Mouse (Mus musculus): ENCODE measurements around the gene Gm28048. TPM values are rescaled to one million over a fixed set of nuclear protein-coding genes. Genes with fewer than 3 reads are reported as not detected.

Gm28048 gene
- polyA plus RNA-seq, 1 experiment from 2014 or later: 3.6 TPM

Other genes starting within 250 kb of the Gm28048 start
- 2.0 and 3.6 TPM in 2 replicates for gene B3gnt2, start 121.1 kb downstream of the Gm28048 start, polyA plus RNA-seq (2015; fragmentation: Nextera tagmentation; extraction: Ambion mirVana)
- 7.0 and 7.6 TPM in 2 replicates for gene Zrsr1, start 10.1 kb downstream of the Gm28048 start, polyA plus RNA-seq (2015; fragmentation: Nextera tagmentation; extraction: Ambion mirVana)
- 241 and 245 TPM in 2 replicates for gene Commd1, start 292 bp upstream of the Gm28048 start, polyA plus RNA-seq (2015; fragmentation: Nextera tagmentation; extraction: Ambion mirVana)
- gene Cct4, start 8.4 kb upstream of the Gm28048 start, polyA plus RNA-seq (2015; fragmentation: Nextera tagmentation; extraction: Ambion mirVana): 269 and 275 TPM in 2 replicates
- gene Fam161a, start 25.4 kb upstream of the Gm28048 start, polyA plus RNA-seq (2015; fragmentation: Nextera tagmentation; extraction: Ambion mirVana): 4.0 and 5.6 TPM in 2 replicates

All from midbrain, embryonic 15.5 days (tissue).